Mouse (Mus musculus) adipocyte (in vitro differentiated cells): ENCODE results near the gene Morf4l1.
"Not testable (repeated sequence)": the region's sequence is repeated elsewhere in the genome, so short reads cannot be mapped to it uniquely, and the experiment has no call there.

ENCODE experiments used
- DNase-seq: peaks from one replicate; pipeline ENCODE4 v3.0.0-alpha.2; 2016; ENCODE audit warnings: low spot score

Morf4l1 gene

GRCm38 (mm10) chr9:90060932-90061331 is 53.6 kb downstream of the Morf4l1 start:
- DNase-seq, result not testable (repeated sequence)

- no peak for DNase-seq
These were observed 54.0 kb downstream of the Morf4l1 start for GRCm38 (mm10) chr9:90060574-90060875.

- DNase-seq, result no peak
These were observed 54.6 kb downstream of the Morf4l1 start for GRCm38 (mm10) chr9:90059828-90060573.

DNA sequence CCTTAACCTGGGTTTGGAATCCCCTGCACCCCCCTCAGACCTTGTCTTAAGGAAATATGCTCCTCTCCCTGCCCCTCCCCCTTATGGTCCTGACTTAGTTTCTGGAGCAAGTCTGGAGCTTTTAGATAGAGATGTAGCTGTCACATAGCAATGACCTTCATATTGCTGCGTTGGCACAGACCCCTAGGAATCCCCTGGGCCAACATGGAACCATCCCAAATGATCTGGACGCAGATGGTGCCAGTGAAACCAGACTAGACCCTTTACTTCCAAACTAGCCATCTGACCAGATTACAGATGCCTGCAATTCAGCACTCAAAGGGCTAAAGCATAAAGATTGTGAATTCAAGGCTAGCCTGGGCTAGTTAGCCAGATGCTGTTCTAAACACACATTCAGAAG is 57.9 kb downstream of the Morf4l1 start:
- no peak for DNase-seq

DNA sequence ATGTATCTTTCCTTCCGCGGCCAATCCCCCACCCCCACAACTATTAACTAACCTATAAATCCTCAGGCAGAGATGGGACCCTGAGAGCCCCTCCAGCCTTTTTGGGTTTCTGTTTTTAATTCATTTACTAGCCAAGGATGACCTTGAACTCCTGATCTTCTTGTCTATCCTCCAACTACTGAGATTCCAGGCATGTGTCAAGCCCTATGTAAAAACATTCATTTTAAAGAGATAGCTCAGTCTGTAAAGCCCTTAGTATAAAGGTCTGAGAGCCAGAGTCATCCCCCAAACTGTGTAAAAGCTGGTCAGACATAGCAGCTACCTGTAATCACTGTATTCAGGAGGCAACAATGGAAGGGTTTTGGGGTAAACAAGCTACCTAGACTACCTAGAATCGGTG is 58.7 kb downstream of the Morf4l1 start:
- DNase-seq, result no peak

DNA sequence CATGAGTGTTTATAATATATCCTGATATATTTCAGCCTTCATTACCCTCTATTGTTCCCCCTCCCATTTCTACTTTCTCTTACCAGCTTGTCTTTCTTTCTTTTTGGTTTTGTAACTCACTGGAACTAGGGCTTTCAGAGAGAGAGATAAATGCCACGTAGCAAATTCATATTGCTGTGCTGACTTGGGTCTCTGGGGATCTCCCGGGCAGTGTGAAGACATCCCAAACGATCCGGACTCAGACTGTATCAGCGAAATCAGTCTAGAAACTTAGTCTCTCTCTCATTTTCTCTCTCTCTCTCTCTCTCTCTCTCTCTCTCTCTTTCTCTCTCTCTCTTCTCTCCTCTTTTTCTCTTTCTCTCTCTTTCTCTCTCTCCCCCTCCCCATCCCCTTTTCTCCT is 59.2 kb downstream of the Morf4l1 start:
- DNase-seq, result no peak

- no peak for DNase-seq
These were observed 60.0 kb downstream of the Morf4l1 start for GRCm38 (mm10) chr9:90054371-90055145.

- no peak for DNase-seq
These were observed 60.7 kb downstream of the Morf4l1 start, which contains the start of gene Ctsh for GRCm38 (mm10) chr9:90053852-90054251. Ctsh (plus strand) TSS chr9:90054152.

GRCm38 (mm10) chr9:90047937-90048627 is 66.5 kb downstream of the Morf4l1 start:
- DNase-seq, result no peak

GRCm38 (mm10) chr9:90045191-90045590 is 69.4 kb downstream of the Morf4l1 start:
- no peak for DNase-seq

- not testable (repeated sequence) for DNase-seq
These were observed 71.7 kb downstream of the Morf4l1 start for GRCm38 (mm10) chr9:90042906-90043305.
